Mouse (Mus musculus) myocyte (in vitro differentiated cells): ENCODE measurements around the gene Prg3. TPM values are rescaled to one million over a fixed set of nuclear protein-coding genes. Genes with fewer than 3 reads are reported as not detected.

Experiments
- H3K27me3 ChIP-seq: one replicate; pipeline ENCODE4 v1.6.1; 2011; ENCODE audit not compliant: control insufficient read depth, insufficient read depth, insufficient read length
- H3K36me3 ChIP-seq: one replicate; pipeline ENCODE4 v1.6.1; 2011; ENCODE audit not compliant: control insufficient read depth, insufficient read depth
- H3K4me2 ChIP-seq: one replicate; pipeline ENCODE4 v1.6.1; 2011; ENCODE audit warnings: low read depth, control low read depth
- H3K4me3 ChIP-seq: one replicate; pipeline ENCODE4 v1.5.1; 2011; ENCODE audit warnings: mild to moderate bottlenecking, control low read depth, moderate library complexity
- H3K79me2 ChIP-seq: one replicate; pipeline ENCODE4 v1.6.1; 2011; ENCODE audit not compliant: control insufficient read depth, insufficient read depth
- H3ac ChIP-seq: one replicate; pipeline ENCODE4 v1.6.1; 2011; ENCODE audit not compliant: control insufficient read depth, insufficient read length
- CEBPB ChIP-seq: IDR thresholded peaks from 2 replicates; pipeline ENCODE4 v1.6.1; 2011; ENCODE audit warnings: mild to moderate bottlenecking, moderate library complexity; ENCODE audit not compliant: poor library complexity, insufficient read depth, severe bottlenecking
- E2F4 ChIP-seq: IDR thresholded peaks from one replicate; pipeline ENCODE4 v1.6.1; 2011; ENCODE audit warnings: mild to moderate bottlenecking, control low read depth, moderate library complexity; ENCODE audit not compliant: insufficient read depth
- MAX ChIP-seq: IDR thresholded peaks from one replicate; pipeline ENCODE4 v1.6.1; 2011; ENCODE audit warnings: low read depth, mild to moderate bottlenecking, control low read depth
- MYOD1 ChIP-seq, 3 experiments: IDR thresholded peaks; one replicate each; pipeline ENCODE4 v1.6.1; 2011; ENCODE audit warnings: control low read depth in 2 of 3, low read depth in 2 of 3, mild to moderate bottlenecking in 2 of 3, moderate library complexity in 1 of 3; ENCODE audit not compliant: insufficient read length in 2 of 3, control insufficient read depth in 1 of 3
- MYOG ChIP-seq, 3 experiments: IDR thresholded peaks; one replicate each; pipeline ENCODE4 v1.6.1; 2011; ENCODE audit warnings: control low read depth in 2 of 3, low read depth in 2 of 3, mild to moderate bottlenecking in 2 of 3; ENCODE audit not compliant: insufficient read length in 2 of 3, control insufficient read depth in 1 of 3, insufficient read depth in 1 of 3
- POLR2A ChIP-seq: IDR thresholded peaks from one replicate; pipeline ENCODE4 v1.6.1; 2011; ENCODE audit warnings: low read depth, mild to moderate bottlenecking, control low read depth, moderate library complexity; ENCODE audit not compliant: insufficient read length
- POLR2AphosphoS2 ChIP-seq: IDR thresholded peaks from one replicate; pipeline ENCODE4 v1.6.1; 2011; ENCODE audit warnings: low read depth, control low read depth; ENCODE audit not compliant: insufficient read length
- REST ChIP-seq: IDR thresholded peaks from one replicate; pipeline ENCODE4 v1.6.1; 2011; ENCODE audit warnings: mild to moderate bottlenecking, control low read depth, moderate library complexity; ENCODE audit not compliant: insufficient read depth, insufficient read length
- SRF ChIP-seq: IDR thresholded peaks from one replicate; pipeline ENCODE4 v1.6.1; 2011; ENCODE audit warnings: low read depth; ENCODE audit not compliant: control insufficient read depth, insufficient read length
- TCF12 ChIP-seq: IDR thresholded peaks from one replicate; pipeline ENCODE4 v1.6.1; 2011; ENCODE audit warnings: mild to moderate bottlenecking, control low read depth; ENCODE audit not compliant: poor library complexity, insufficient read depth, severe bottlenecking
- TCF3 ChIP-seq: IDR thresholded peaks from one replicate; pipeline ENCODE4 v1.6.1; 2011; ENCODE audit warnings: low read depth, control low read depth; ENCODE audit not compliant: insufficient read length
- USF1 ChIP-seq: IDR thresholded peaks from one replicate; pipeline ENCODE4 v1.6.1; 2011; ENCODE audit warnings: low read depth, mild to moderate bottlenecking, control low read depth, moderate library complexity
- polyA plus RNA-seq: library from polyadenylated mRNA; unstranded; fragments of >200 nt; fragmentation: generic; extraction: Trizol; gene quantifications from one replicate; pipeline ENCODE4 v1.2.1, GENCODE M21; 2012; ENCODE audit warnings: missing spikeins

Prg3 gene
- polyA plus RNA-seq, 1 experiment, result not detected

DNA sequence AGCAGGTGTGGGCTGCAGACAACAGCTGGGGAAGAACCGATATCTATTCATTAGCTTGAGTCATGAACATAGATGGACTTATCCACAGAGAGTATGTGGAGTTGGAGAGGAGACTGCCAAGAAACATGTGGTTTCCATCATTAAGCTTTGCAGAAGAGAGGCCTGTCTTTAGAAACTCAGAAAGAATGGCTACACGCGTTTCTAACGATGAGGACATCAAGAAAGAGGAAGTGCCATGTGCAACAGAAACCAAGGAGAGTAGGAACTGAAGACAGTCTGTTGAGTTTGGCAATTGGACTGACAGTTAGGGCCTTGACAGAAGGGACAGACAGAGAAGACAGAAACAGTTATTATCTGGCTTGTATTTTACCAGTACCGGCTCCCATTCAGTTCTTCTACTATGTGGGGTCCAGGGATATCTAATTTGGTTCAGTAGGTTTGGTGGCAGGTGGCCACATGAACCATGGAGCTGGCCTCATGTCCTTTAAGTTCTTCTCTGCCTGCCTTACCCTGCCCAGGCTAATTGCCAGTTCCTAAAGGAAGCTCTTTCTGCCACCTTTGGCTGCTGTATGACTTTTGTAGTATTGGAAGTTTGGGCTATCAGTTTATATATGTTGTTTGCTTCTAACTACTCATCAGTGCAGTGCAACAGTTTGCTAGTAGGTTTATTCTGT lies 20.6 kb upstream of the Prg3 start:
- no peak for TF ChIP-seq CEBPB
- TF ChIP-seq SRF, result no peak
- TF ChIP-seq TCF3, result no peak
- no peak for TF ChIP-seq E2F4
- no peak for TF ChIP-seq MYOG (IDR thresholded peaks at IDR 0.05; ENCODE audit: control insufficient read depth in 1 of 3, insufficient read depth in 1 of 3, insufficient read length in 2 of 3, low read depth in 2 of 3)
- no peak for TF ChIP-seq POLR2A
- TF ChIP-seq REST, result no peak
- no peak for TF ChIP-seq MAX
- no peak for TF ChIP-seq TCF12
- no peak for TF ChIP-seq MYOD1 (IDR thresholded peaks at IDR 0.05; ENCODE audit: control insufficient read depth in 1 of 3, insufficient read length in 2 of 3, low read depth in 2 of 3)
- TF ChIP-seq POLR2AphosphoS2, result no peak
- no peak for TF ChIP-seq USF1
- H3K36me3 ChIP-seq, result no peaks in the 10 kb centered on the region
- no peaks in the 10 kb centered on the region for H3K27me3 ChIP-seq
- no peak overlapping the region for H3K4me2 ChIP-seq
- no peak overlapping the region for H3K4me3 ChIP-seq
- no peaks in the 10 kb centered on the region for H3K79me2 ChIP-seq
- H3ac ChIP-seq, result no peak overlapping the region

- no peak for TF ChIP-seq MYOG (IDR thresholded peaks at IDR 0.05; ENCODE audit: control insufficient read depth in 1 of 3, insufficient read depth in 1 of 3, insufficient read length in 2 of 3, low read depth in 2 of 3)
- TF ChIP-seq E2F4, result no peak
- TF ChIP-seq MAX, result no peak
- TF ChIP-seq USF1, result no peak
- no peak for TF ChIP-seq POLR2A
- TF ChIP-seq CEBPB, result no peak
- TF ChIP-seq POLR2AphosphoS2, result no peak
- no peak for TF ChIP-seq SRF
- no peak for TF ChIP-seq TCF3
- no peak for TF ChIP-seq MYOD1 (IDR thresholded peaks at IDR 0.05; ENCODE audit: control insufficient read depth in 1 of 3, insufficient read length in 2 of 3, low read depth in 2 of 3)
- no peak for TF ChIP-seq TCF12
- no peak for TF ChIP-seq REST
- Histone ChIP-seq H3ac (no peak overlapping the region), H3K36me3 (no peaks in the 10 kb centered on the region), H3K4me3 (no peak overlapping the region), H3K79me2 (no peaks in the 10 kb centered on the region), H3K4me2 (no peak overlapping the region), H3K27me3 (peaks cover 4% of the 10 kb centered on the region)
Measured at GRCm38 (mm10) chr2:84975580-84975979, 12.4 kb upstream of the Prg3 start.

DNA sequence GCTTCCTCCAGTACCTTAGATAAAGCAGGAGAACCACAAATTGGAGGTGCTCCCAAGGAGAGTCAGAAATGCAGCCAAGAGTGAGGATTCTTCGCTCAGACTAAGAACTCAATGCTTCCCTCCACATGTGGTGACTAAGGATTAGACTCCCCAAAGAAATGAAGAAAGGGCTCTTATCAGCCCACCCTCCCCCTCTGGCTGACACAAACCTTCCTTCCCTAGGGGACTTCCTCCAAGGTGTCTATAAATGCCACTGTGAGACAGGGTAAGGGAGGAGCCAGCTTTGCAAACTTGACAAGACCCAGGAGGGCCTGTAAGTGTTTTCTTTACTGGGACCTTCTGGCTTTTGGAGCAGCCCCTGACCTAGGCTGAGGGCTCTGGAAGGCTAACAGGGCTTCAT lies 7.8 kb upstream of the Prg3 start, which contains the start of gene Prg2:
Prg2 (plus strand) TSS at position 274 of the 400 bp plus-strand sequence.
- Histone ChIP-seq H3K4me3 (no peak within 1 kb of the TSS), H3K4me2 (no peak within 1 kb of the TSS), H3K79me2 (no peaks in the 10 kb centered on the region), H3K36me3 (no peaks in the 10 kb centered on the region), H3ac (no peak within 1 kb of the TSS), H3K27me3 (peaks cover 26% of the 10 kb centered on the region)
- TF ChIP-seq POLR2A, result no peak
- no peak for TF ChIP-seq SRF
- TF ChIP-seq E2F4, result no peak
- TF ChIP-seq CEBPB, result no peak
- TF ChIP-seq MYOG (IDR thresholded peaks at IDR 0.05; ENCODE audit: control insufficient read depth in 1 of 3, insufficient read depth in 1 of 3, insufficient read length in 2 of 3, low read depth in 2 of 3), result no peak
- TF ChIP-seq MYOD1 (IDR thresholded peaks at IDR 0.05; ENCODE audit: control insufficient read depth in 1 of 3, insufficient read length in 2 of 3, low read depth in 2 of 3), result no peak

- TF ChIP-seq REST, result no peak
- no peak for TF ChIP-seq USF1
- TF ChIP-seq MYOG (IDR thresholded peaks at IDR 0.05; ENCODE audit: control insufficient read depth in 1 of 3, insufficient read depth in 1 of 3, insufficient read length in 2 of 3, low read depth in 2 of 3), result no peak
- TF ChIP-seq E2F4, result no peak
- TF ChIP-seq MYOD1 (IDR thresholded peaks at IDR 0.05; ENCODE audit: control insufficient read depth in 1 of 3, insufficient read length in 2 of 3, low read depth in 2 of 3), result no peak
- no peak for TF ChIP-seq TCF3
- TF ChIP-seq SRF, result no peak
- TF ChIP-seq POLR2A, result no peak
- TF ChIP-seq MAX, result no peak
- no peak for TF ChIP-seq POLR2AphosphoS2
- TF ChIP-seq CEBPB, result no peak
- no peak for TF ChIP-seq TCF12
- H3K79me2 ChIP-seq, result no peaks in the 10 kb centered on the region
- H3K27me3 ChIP-seq, result no peaks in the 10 kb centered on the region
- no peak overlapping the region for H3ac ChIP-seq
- no peak overlapping the region for H3K4me2 ChIP-seq
- no peak overlapping the region for H3K4me3 ChIP-seq
- H3K36me3 ChIP-seq, result no peaks in the 10 kb centered on the region
Measured at GRCm38 (mm10) chr2:84996376-84996775, 8.4 kb downstream of the Prg3 start.
